Mouse (Mus musculus): ENCODE measurements at regions not wholly inside any gene's neighbourhood (a gene's known extent, or its start where the extent isn't known, plus 50 kb on each side); places are given as distances from the start of the nearest gene placed in this dataset.

DNA sequence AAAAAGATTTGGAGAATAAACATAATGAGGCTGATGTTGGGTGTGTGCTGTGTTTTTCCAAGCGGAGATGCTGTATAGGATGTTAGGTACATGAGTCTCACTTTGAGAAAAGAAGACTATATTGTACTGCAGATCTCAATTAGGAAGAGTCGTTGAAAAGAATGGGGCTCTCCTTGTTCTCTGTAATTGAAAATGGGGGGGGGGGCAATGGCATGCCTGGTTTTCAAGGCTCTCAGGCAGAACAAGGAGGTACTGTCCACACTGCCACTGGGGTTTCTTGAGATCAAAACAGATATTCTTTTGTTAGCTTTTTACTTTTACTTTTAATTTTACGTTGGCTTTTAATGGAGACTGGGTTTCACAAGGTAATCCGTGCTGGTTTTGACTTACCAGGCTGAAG lies 170.5 kb downstream of the Gm11146 start:
- TF ChIP-seq CTCF (IDR thresholded peaks at IDR 0.05; ENCODE audit: low read depth) (no peak), EP300 (optimal IDR thresholded peaks at IDR 0.05) (no peak)
